Mouse (Mus musculus): ENCODE data around the gene Maml2. TPM values are rescaled to one million over a fixed set of nuclear protein-coding genes. Genes with fewer than 3 reads are reported as not detected.
A peak's percentile ranks its signal among the peaks of the same experiment; 100 is the strongest.

The Maml2 gene
- polyA plus RNA-seq, 1 experiment from 2014 or later, result 8.6 TPM

DNA sequence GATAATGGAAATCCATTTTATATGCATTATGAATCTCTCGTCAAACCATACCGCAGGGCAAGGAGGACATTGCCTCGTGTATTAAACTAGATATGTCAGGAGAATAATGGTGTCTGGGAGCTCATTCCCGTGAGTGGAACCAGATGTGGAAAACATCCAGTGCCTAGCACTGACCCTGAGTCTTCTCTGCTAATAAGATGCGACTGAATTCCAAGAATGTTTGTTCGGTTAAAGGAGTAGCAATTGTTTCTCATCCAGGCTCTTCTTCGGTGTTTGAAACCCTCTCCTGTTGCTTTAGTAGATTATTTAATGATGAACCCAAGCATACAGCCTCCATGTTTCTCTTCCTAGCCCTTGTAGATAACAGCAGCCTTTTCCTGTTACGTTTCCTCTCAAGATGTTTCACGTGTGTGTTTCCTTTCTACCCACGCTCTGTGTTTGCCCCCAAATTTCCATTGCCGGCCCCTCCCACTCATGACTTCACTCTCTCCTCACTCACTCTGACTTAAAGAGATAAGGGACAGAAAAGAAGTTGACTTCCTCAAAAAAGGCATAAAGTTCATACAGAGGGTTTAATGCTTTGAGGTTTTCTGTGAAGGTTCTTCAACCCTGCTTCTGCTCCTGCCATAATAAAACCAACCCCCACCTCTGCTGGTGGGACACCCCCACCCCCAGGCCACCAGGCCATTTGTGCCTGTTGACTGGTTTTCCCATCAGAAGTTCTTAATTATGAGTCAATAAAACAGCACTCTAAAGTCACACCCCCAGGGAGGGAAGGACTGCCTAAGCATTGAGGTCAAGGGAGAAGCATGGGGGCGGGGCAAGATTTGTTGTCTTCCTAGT is 238.9 kb downstream of the Maml2 start:
- H3K27ac ChIP-seq (replicated peaks; ENCODE audit: low read depth, low read length), result no peak overlapping the region
- no peak overlapping the region for H3K4me2 ChIP-seq (ENCODE audit: low read depth, low read length)
- DNase-seq (ENCODE audit: low spot score), result peak; percentile 76
- no peaks in the 10 kb centered on the region; the same call in 1 of the 2 replicates for H3K4me1 ChIP-seq (ENCODE audit: control insufficient read depth, insufficient read depth, low read length)
- H3K4me3 ChIP-seq (ENCODE audit: low read depth, low read length), result no peak overlapping the region
- no peaks in the 10 kb centered on the region for H3K36me3 ChIP-seq (replicated peaks; ENCODE audit: control insufficient read depth, insufficient read depth, low read depth, low read length)
- H3K9me3 ChIP-seq (replicated peaks; ENCODE audit: control insufficient read depth, low read length), result no peaks in the 10 kb centered on the region
- no peak for ATAC-seq (replicated peaks; ENCODE audit: insufficient number of reproducible peaks, low FRiP score, low TSS enrichment, low read depth)
- no peaks in the 10 kb centered on the region for H3K27me3 ChIP-seq (ENCODE audit: control insufficient read depth, insufficient read depth, low read length)
- 27% methylated on average over 12 of the region's 12 CpGs for whole genome bisulfite sequencing
- no peak overlapping the region for H3K9ac ChIP-seq (replicated peaks; ENCODE audit: low read length)

- Histone ChIP-seq H3K27me3 (ENCODE audit: control insufficient read depth, insufficient read depth, low read length) (no peaks in the 10 kb centered on the region), H3K36me3 (replicated peaks; ENCODE audit: control insufficient read depth, insufficient read depth, low read depth, low read length) (no peaks in the 10 kb centered on the region), H3K4me3 (ENCODE audit: low read depth, low read length) (no peak overlapping the region), H3K27ac (replicated peaks; ENCODE audit: low read depth, low read length) (no peak overlapping the region), H3K4me2 (ENCODE audit: low read depth, low read length) (no peak overlapping the region), H3K9me3 (replicated peaks; ENCODE audit: control insufficient read depth, low read length) (no peaks in the 10 kb centered on the region), H3K9ac (replicated peaks; ENCODE audit: low read length) (no peak overlapping the region), H3K4me1 (ENCODE audit: control insufficient read depth, insufficient read depth, low read length) (no peaks in the 10 kb centered on the region; the same call in 1 of the 2 replicates)
- DNase-seq (ENCODE audit: low spot score), result no peak
- WGBS, result 86% methylated on average over 7 of the region's 7 CpGs
- no peak for ATAC-seq (replicated peaks; ENCODE audit: insufficient number of reproducible peaks, low FRiP score, low TSS enrichment, low read depth)
Observed at GRCm38 (mm10) chr9:13538200-13538599, 240.4 kb downstream of the Maml2 start.

GRCm38 (mm10) chr9:13539535-13539934 is 241.8 kb downstream of the Maml2 start:
- Histone ChIP-seq H3K4me1 (ENCODE audit: control insufficient read depth, insufficient read depth, low read length) (no peaks in the 10 kb centered on the region; the same call in 1 of the 2 replicates), H3K4me3 (ENCODE audit: low read depth, low read length) (no peak overlapping the region), H3K9me3 (replicated peaks; ENCODE audit: control insufficient read depth, low read length) (no peaks in the 10 kb centered on the region), H3K9ac (replicated peaks; ENCODE audit: low read length) (no peak overlapping the region), H3K27me3 (ENCODE audit: control insufficient read depth, insufficient read depth, low read length) (no peaks in the 10 kb centered on the region), H3K4me2 (ENCODE audit: low read depth, low read length) (no peak overlapping the region), H3K36me3 (replicated peaks; ENCODE audit: control insufficient read depth, insufficient read depth, low read depth, low read length) (no peaks in the 10 kb centered on the region), H3K27ac (replicated peaks; ENCODE audit: low read depth, low read length) (no peak overlapping the region)
- DNase-seq (ENCODE audit: low spot score) (peak; percentile 46), ATAC-seq (replicated peaks; ENCODE audit: insufficient number of reproducible peaks, low FRiP score, low TSS enrichment, low read depth) (no peak)
- 40% methylated on average over 4 of the region's 4 CpGs for WGBS

DNA sequence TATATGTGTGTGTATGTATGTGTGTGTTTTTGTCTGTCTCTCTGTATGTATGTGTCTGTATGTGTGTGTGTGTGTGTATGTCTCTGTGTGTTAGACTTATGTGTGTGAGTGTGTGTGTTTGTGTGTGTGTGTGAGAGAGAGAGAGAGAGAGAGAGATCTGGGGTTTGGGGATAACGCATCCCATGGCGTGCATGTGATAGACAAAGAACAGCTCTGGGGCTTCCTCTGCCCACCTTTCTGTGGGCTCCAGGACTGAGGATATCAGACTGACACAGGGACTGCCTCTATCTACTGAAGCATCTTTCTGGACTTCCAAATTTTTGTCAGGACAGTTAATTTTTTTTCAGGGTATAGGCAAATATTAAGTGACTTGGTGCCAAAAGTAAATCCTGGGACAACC is 242.5 kb downstream of the Maml2 start:
- H3K4me3 ChIP-seq (ENCODE audit: low read depth, low read length), result no peak overlapping the region
- no peak for DNase-seq (ENCODE audit: low spot score)
- no peak overlapping the region for H3K9ac ChIP-seq (replicated peaks; ENCODE audit: low read length)
- WGBS, result 77% methylated on average over 2 of the region's 2 CpGs
- H3K9me3 ChIP-seq (replicated peaks; ENCODE audit: control insufficient read depth, low read length), result no peaks in the 10 kb centered on the region
- no peaks in the 10 kb centered on the region; the same call in 1 of the 2 replicates for H3K4me1 ChIP-seq (ENCODE audit: control insufficient read depth, insufficient read depth, low read length)
- H3K4me2 ChIP-seq (ENCODE audit: low read depth, low read length), result no peak overlapping the region
- no peak for ATAC-seq (replicated peaks; ENCODE audit: insufficient number of reproducible peaks, low FRiP score, low TSS enrichment, low read depth)
- H3K27me3 ChIP-seq (ENCODE audit: control insufficient read depth, insufficient read depth, low read length), result no peaks in the 10 kb centered on the region
- no peak overlapping the region for H3K27ac ChIP-seq (replicated peaks; ENCODE audit: low read depth, low read length)
- no peaks in the 10 kb centered on the region for H3K36me3 ChIP-seq (replicated peaks; ENCODE audit: control insufficient read depth, insufficient read depth, low read depth, low read length)

DNA sequence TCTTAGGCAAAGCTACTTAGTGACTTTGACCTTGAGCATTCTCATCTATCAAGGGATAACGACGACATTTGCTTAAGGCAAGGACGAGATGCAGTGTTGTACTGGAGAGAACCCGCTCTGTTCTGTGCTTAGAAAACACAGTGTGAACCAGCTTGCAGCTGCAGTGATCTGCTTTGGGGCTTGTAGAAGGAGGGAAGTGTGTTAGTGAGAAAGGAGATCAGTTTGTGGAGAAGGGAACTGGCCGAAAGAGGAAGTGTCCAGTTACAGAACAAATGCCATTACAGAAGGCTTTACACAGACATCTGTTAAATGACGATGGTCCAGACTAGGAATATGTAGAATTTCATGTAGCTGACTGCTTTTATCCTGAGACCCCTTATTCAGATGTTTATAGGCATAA is 243.0 kb downstream of the Maml2 start:
- Histone ChIP-seq H3K4me1 (ENCODE audit: control insufficient read depth, insufficient read depth, low read length) (no peaks in the 10 kb centered on the region; the same call in 1 of the 2 replicates), H3K9ac (replicated peaks; ENCODE audit: low read length) (no peak overlapping the region), H3K4me2 (ENCODE audit: low read depth, low read length) (no peak overlapping the region), H3K4me3 (ENCODE audit: low read depth, low read length) (no peak overlapping the region), H3K9me3 (replicated peaks; ENCODE audit: control insufficient read depth, low read length) (no peaks in the 10 kb centered on the region), H3K27me3 (ENCODE audit: control insufficient read depth, insufficient read depth, low read length) (no peaks in the 10 kb centered on the region), H3K36me3 (replicated peaks; ENCODE audit: control insufficient read depth, insufficient read depth, low read depth, low read length) (no peaks in the 10 kb centered on the region), H3K27ac (replicated peaks; ENCODE audit: low read depth, low read length) (no peak overlapping the region)
- 25% methylated on average over 6 of the region's 6 CpGs for WGBS
- DNase-seq (ENCODE audit: low spot score) (peak; percentile 29), ATAC-seq (replicated peaks; ENCODE audit: insufficient number of reproducible peaks, low FRiP score, low TSS enrichment, low read depth) (no peak)

- DNase-seq (ENCODE audit: low spot score), result no peak
- 66% methylated on average over 8 of the region's 8 CpGs for WGBS
- Histone ChIP-seq H3K9me3 (replicated peaks; ENCODE audit: control insufficient read depth, low read length) (no peaks in the 10 kb centered on the region), H3K4me1 (ENCODE audit: control insufficient read depth, insufficient read depth, low read length) (no peaks in the 10 kb centered on the region; the same call in 1 of the 2 replicates), H3K27me3 (ENCODE audit: control insufficient read depth, insufficient read depth, low read length) (no peaks in the 10 kb centered on the region), H3K27ac (replicated peaks; ENCODE audit: low read depth, low read length) (no peak overlapping the region), H3K36me3 (replicated peaks; ENCODE audit: control insufficient read depth, insufficient read depth, low read depth, low read length) (no peaks in the 10 kb centered on the region), H3K4me3 (ENCODE audit: low read depth, low read length) (no peak overlapping the region), H3K4me2 (ENCODE audit: low read depth, low read length) (no peak overlapping the region), H3K9ac (replicated peaks; ENCODE audit: low read length) (no peak overlapping the region)
- no peak for ATAC-seq (replicated peaks; ENCODE audit: insufficient number of reproducible peaks, low FRiP score, low TSS enrichment, low read depth)
Observed at GRCm38 (mm10) chr9:13543167-13543566, 245.4 kb downstream of the Maml2 start.

- H3K27me3 ChIP-seq (ENCODE audit: control insufficient read depth, insufficient read depth, low read length), result no peaks in the 10 kb centered on the region
- no peaks in the 10 kb centered on the region for H3K36me3 ChIP-seq (replicated peaks; ENCODE audit: control insufficient read depth, insufficient read depth, low read depth, low read length)
- WGBS, result 55% methylated on average over 8 of the region's 8 CpGs
Observed at GRCm38 (mm10) chr9:13544133-13544532, 246.4 kb downstream of the Maml2 start.

DNA sequence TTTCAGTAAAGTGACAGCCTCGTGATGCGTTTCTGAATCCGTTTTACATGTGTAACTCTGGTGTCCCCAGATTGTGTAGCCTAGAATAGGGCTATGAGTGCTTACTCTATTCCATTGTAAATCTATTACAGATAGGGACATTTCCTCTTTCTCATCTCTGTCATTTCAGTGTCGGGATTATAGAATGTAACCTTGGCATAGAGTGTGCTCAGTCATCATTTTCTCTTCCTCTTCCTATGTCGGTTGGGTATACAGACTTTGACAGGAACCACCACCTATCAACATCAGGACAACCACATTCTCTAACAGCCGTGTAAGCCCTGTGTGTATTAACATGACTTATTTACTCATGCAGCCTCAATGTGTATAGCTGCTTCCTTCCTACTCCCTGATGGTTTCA is 248.0 kb downstream of the Maml2 start:
- Histone ChIP-seq H3K27ac (replicated peaks; ENCODE audit: low read depth, low read length) (no peak overlapping the region), H3K9ac (replicated peaks; ENCODE audit: low read length) (no peak overlapping the region), H3K4me1 (ENCODE audit: control insufficient read depth, insufficient read depth, low read length) (no peaks in the 10 kb centered on the region; the same call in 1 of the 2 replicates), H3K27me3 (ENCODE audit: control insufficient read depth, insufficient read depth, low read length) (no peaks in the 10 kb centered on the region), H3K4me2 (ENCODE audit: low read depth, low read length) (no peak overlapping the region), H3K4me3 (ENCODE audit: low read depth, low read length) (no peak overlapping the region), H3K36me3 (replicated peaks; ENCODE audit: control insufficient read depth, insufficient read depth, low read depth, low read length) (no peaks in the 10 kb centered on the region), H3K9me3 (replicated peaks; ENCODE audit: control insufficient read depth, low read length) (no peaks in the 10 kb centered on the region)
- ATAC-seq (replicated peaks; ENCODE audit: insufficient number of reproducible peaks, low FRiP score, low TSS enrichment, low read depth) (no peak), DNase-seq (ENCODE audit: low spot score) (no peak)
- WGBS, result 84% methylated on average over 6 of the region's 6 CpGs

More at GRCm38 (mm10) chr9:13544133-13544532, 246.4 kb downstream of the Maml2 start:
- H3K4me2 ChIP-seq (ENCODE audit: low read depth, low read length), result no peak overlapping the region
- no peak overlapping the region for H3K4me3 ChIP-seq (ENCODE audit: low read depth, low read length)
- no peak for ATAC-seq (replicated peaks; ENCODE audit: insufficient number of reproducible peaks, low FRiP score, low TSS enrichment, low read depth)
- no peaks in the 10 kb centered on the region; the same call in 1 of the 2 replicates for H3K4me1 ChIP-seq (ENCODE audit: control insufficient read depth, insufficient read depth, low read length)
- no peak for DNase-seq (ENCODE audit: low spot score)
- H3K9ac ChIP-seq (replicated peaks; ENCODE audit: low read length), result no peak overlapping the region
- no peaks in the 10 kb centered on the region for H3K9me3 ChIP-seq (replicated peaks; ENCODE audit: control insufficient read depth, low read length)
- no peak overlapping the region for H3K27ac ChIP-seq (replicated peaks; ENCODE audit: low read depth, low read length)

Measured in embryonic facial prominence, embryonic 11.5 days (tissue).